Mouse (Mus musculus) lung, postnatal 25 days (tissue): ENCODE data around the gene Slc4a3.

Experiments
- DNase-seq: peaks from one replicate; pipeline ENCODE4 v3.0.0; 2022; ENCODE audit warnings: low spot score

Slc4a3 gene

GRCm38 (mm10) chr1:75601738-75602137, 55.7 kb downstream of the Slc4a3 start:
- no peak for DNase-seq

- DNase-seq, result no peak
Observed at GRCm38 (mm10) chr1:75603584-75603983, 57.5 kb downstream of the Slc4a3 start.

- no peak for DNase-seq
Observed at GRCm38 (mm10) chr1:75608225-75608624, 62.2 kb downstream of the Slc4a3 start.

- no peak for DNase-seq
Observed at GRCm38 (mm10) chr1:75608625-75609263, 62.7 kb downstream of the Slc4a3 start.

GRCm38 (mm10) chr1:75609264-75609662, 63.2 kb downstream of the Slc4a3 start:
- DNase-seq, result no peak

- no peak for DNase-seq
Observed at GRCm38 (mm10) chr1:75610553-75610952, 64.5 kb downstream of the Slc4a3 start.
